33 mouse cellular contexts compared by ENCODE assay signal in genomic region chr11:108068430-108068829, GRCm38 (mm10).
DNase-seq lines count a peak whose midpoint lies in the region; ATAC-seq and TF ChIP-seq lines count a peak whose summit lies in the region.
"Had no signal": no experiment of that assay in that cellular context is flagged by ENCODE, and none has a peak within 500 bp of the region (broad histone marks: within the 10 kb centered on the region; RNA-seq: fewer than 3 reads in every experiment).

No protein-coding gene starts in this region.

- H3K9ac ChIP-seq in MEL (ENCODE audit: control insufficient read depth, low read depth, low read length, poor library complexity, severe bottlenecking) = no peak overlapping the region
- H3K9ac ChIP-seq: embryonic facial prominence, embryonic 13.5 days; forebrain, embryonic 13.5 days; heart, embryonic 13.5 days; hindbrain, embryonic 12.5 days; liver, embryonic 14.5 days; neural tube, embryonic 13.5 days had no signal

- H3K79me2 ChIP-seq in MEL (ENCODE audit: control insufficient read depth, insufficient read depth, low read length, poor library complexity) = no peaks in the 10 kb centered on the region

- peaks cover 2% of the 10 kb centered on the region; the same call in 1 of the 2 replicates for H3K4me1 ChIP-seq in testis, adult 2 months (ENCODE audit: control insufficient read depth, insufficient read depth, low read length)
- H3K4me1 ChIP-seq in MEL (ENCODE audit: control insufficient read depth in 1 of 2, insufficient read depth in 2 of 2, low read length in 2 of 2) = no peaks in the 10 kb centered on the region
- H3K4me1 ChIP-seq: embryonic facial prominence, embryonic 13.5 days; forebrain, embryonic 13.5 days; hindbrain, embryonic 12.5 days; midbrain, embryonic 10.5 days; neural tube, embryonic 13.5 days had no signal

- no peak for TF ChIP-seq EP300 in MEL (IDR thresholded peaks at IDR 0.05; ENCODE audit: low read depth in 1 of 2, low read length in 2 of 2)

- H3K9me3 ChIP-seq in MEL (replicated peaks; ENCODE audit: insufficient read depth, low read length) = no peaks in the 10 kb centered on the region
- H3K9me3 ChIP-seq: embryonic facial prominence, embryonic 13.5 days; forebrain, embryonic 13.5 days; heart, embryonic 13.5 days; hindbrain, embryonic 12.5 days; midbrain, embryonic 10.5 days; neural tube, embryonic 13.5 days had no signal

- H3K4me3 ChIP-seq in testis, adult 2 months (ENCODE audit: control insufficient read depth, low read depth, low read length) = peak overlapping the region; percentile 80
- H3K4me3 ChIP-seq in MEL (ENCODE audit: control insufficient read depth in 1 of 2, insufficient read depth in 1 of 2, low read depth in 2 of 2, low read length in 2 of 2) = no peak overlapping the region
- H3K4me3 ChIP-seq: embryonic facial prominence, embryonic 13.5 days; erythroblast, embryonic 14.5 days; forebrain, embryonic 13.5 days; heart, embryonic 13.5 days; hindbrain, embryonic 12.5 days; midbrain, embryonic 10.5 days; myocyte; neural tube, embryonic 13.5 days had no signal

- no peak for TF ChIP-seq CTCF in testis, adult 2 months (IDR thresholded peaks at IDR 0.05; ENCODE audit: control insufficient read depth, insufficient read depth, insufficient replicate concordance, low read depth, low read length)
- TF ChIP-seq CTCF in MEL (IDR thresholded peaks at IDR 0.05 in 2 of 3, conservative IDR thresholded peaks at IDR 0.05 in 1 of 3; ENCODE audit: control insufficient read depth in 1 of 3, insufficient read depth in 1 of 3, low read depth in 2 of 3, low read length in 3 of 3, poor library complexity in 1 of 3, severe bottlenecking in 1 of 3) = no peak

- intact Hi-C loops in gastrocnemius, postnatal 36 days (cut with DNase I) = no loop called here

- no peak overlapping the region for H3K27ac ChIP-seq in testis, adult 2 months (ENCODE audit: control insufficient read depth, insufficient read depth, low read depth, low read length)
- H3K27ac ChIP-seq in MEL (ENCODE audit: control insufficient read depth, low read depth, low read length) = no peak overlapping the region
- H3K27ac ChIP-seq: embryonic facial prominence, embryonic 13.5 days; forebrain, embryonic 13.5 days; heart, embryonic 13.5 days; hindbrain, embryonic 12.5 days; hindbrain, postnatal 0 days; liver, embryonic 14.5 days; macrophage; midbrain, embryonic 10.5 days; neural tube, embryonic 13.5 days had no signal

- H3K27me3 ChIP-seq in testis, adult 2 months (ENCODE audit: control insufficient read depth, insufficient read depth, low read length) = no peaks in the 10 kb centered on the region
- no peaks in the 10 kb centered on the region for H3K27me3 ChIP-seq in MEL (ENCODE audit: control insufficient read depth in 1 of 2, insufficient read depth in 2 of 2, low read length in 2 of 2)
- H3K27me3 ChIP-seq: embryonic facial prominence, embryonic 13.5 days; forebrain, embryonic 13.5 days; heart, embryonic 13.5 days; hindbrain, embryonic 12.5 days; neural tube, embryonic 13.5 days had no signal

- no peak for TF ChIP-seq POLR2A in testis, adult 2 months (IDR thresholded peaks at IDR 0.05; ENCODE audit: control insufficient read depth, low read depth, low read length)
- TF ChIP-seq POLR2A in MEL (IDR thresholded peaks at IDR 0.05; ENCODE audit: control insufficient read depth in 1 of 2, insufficient read depth in 1 of 2, low read depth in 1 of 2, low read length in 2 of 2, poor library complexity in 1 of 2) = no peak

- ATAC-seq in hematopoietic stem cell, adult 5-6 weeks (replicated peaks in 1 of 2; ENCODE audit: insufficient read depth in 1 of 2, low FRiP score in 2 of 2, low TSS enrichment in 1 of 2, low read depth in 1 of 2, poor library complexity in 2 of 2, severe bottlenecking in 2 of 2) = peak; percentile 62 to 63
- ATAC-seq: forebrain, embryonic 13.5 days; hindbrain, postnatal 0 days; intestine, postnatal 0 days had no signal

- H3K36me3 ChIP-seq in testis, adult 2 months (ENCODE audit: control insufficient read depth, insufficient read depth, low read length) = no peaks in the 10 kb centered on the region
- no peaks in the 10 kb centered on the region for H3K36me3 ChIP-seq in MEL (ENCODE audit: control insufficient read depth in 1 of 2, insufficient read depth in 2 of 2, low read length in 2 of 2)
- H3K36me3 ChIP-seq: embryonic facial prominence, embryonic 13.5 days; heart, embryonic 13.5 days; hindbrain, embryonic 12.5 days; midbrain, embryonic 10.5 days; neural tube, embryonic 13.5 days had no signal

- DNase-seq in testis, postnatal 14 days (ENCODE audit: low spot score) = no peak
- no peak for DNase-seq in MEL (ENCODE audit: low read depth, low spot score)
- DNase-seq in naive thymus-derived CD4-positive, alpha-beta T cell, adult 2 months (ENCODE audit: low read depth) = peak; percentile 10
- no peak for DNase-seq in ovary, adult 18-20 months (ENCODE audit: low spot score)
- no peak for DNase-seq in gastrocnemius, postnatal 36 days
- no peak for DNase-seq in heart, postnatal 4 days
- DNase-seq: adrenal gland, adult 8-10 months; cerebellum, adult 9-10 months; gastrocnemius, postnatal 25 days; heart, postnatal 10 days; kidney, adult 9 months; kidney, postnatal 10 days; liver; lung, adult 2 months; lung, postnatal 10 days; right cerebral cortex, adult 18-20 months; spleen, adult 18-20 months; thymus, adult 2 months; thymus, postnatal 36 days had no signal

- no peak for TF ChIP-seq RAD21 in MEL (IDR thresholded peaks at IDR 0.05; ENCODE audit: low read depth, low read length)

TF ChIP-seq in MEL, 35 proteins besides CTCF, POLR2A, EP300 and RAD21:
- TF ChIP-seq ZNF384 (IDR thresholded peaks at IDR 0.05; ENCODE audit: low read depth, low read length) = no peak
- TF ChIP-seq USF1 (IDR thresholded peaks at IDR 0.05; ENCODE audit: low read depth, low read length) = peak; percentile 37; the same call in 1 of the 2 replicates
